Mouse (Mus musculus) gastrocnemius, postnatal 10 days (tissue): ENCODE data around the gene Mtx1. TPM values are rescaled to one million over a fixed set of nuclear protein-coding genes. Genes with fewer than 3 reads are reported as not detected.
A peak's percentile ranks its signal among the peaks of the same experiment; 100 is the strongest.

Experiments
- DNase-seq: peaks from one replicate; pipeline ENCODE4 v3.0.0; 2021; ENCODE audit warnings: mixed read lengths
- total RNA-seq, 2 experiments: library from RNA; stranded (reverse); gene quantifications; 2 replicates each; pipeline ENCODE4 v1.2.3; 2021

The Mtx1 gene
- total RNA-seq, 2 experiments from 2014 or later, result 55.2 to 57.3 TPM

DNA sequence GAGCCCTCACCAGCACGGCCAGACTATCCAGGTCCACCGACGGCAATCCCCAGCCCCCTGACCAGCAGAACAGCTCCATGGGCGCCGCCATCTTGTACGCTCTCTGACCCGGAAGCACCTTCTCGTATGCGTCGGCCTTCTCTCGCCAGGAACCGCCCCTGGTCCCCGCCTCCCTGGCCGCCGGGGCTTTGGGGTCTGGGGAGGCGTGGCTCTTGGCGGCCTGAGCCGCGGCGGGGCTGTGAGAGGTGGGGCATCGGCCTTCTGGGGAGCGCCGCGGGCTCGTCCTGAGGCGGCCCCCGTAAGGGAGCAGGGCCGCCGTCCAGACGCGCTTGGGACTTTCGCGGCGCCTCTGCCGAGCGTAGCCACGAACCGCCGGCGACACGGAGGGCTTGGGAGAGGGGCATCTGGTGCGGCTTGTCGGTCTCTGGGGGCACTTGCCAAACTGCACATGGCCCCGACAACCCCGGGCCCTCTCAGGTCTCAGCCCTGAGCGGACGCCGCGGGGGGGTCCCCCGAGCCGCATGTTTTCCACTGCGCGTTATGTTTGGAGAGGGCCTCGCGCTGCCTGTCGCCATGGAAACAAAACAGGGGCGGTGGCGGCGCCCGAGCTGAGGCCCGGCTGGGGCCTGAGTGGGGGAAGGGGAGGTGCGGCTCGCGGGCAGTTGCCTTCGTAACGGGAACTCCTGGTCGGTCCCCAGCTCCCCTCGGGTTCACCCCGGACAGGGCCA, 12.9 kb downstream of the Mtx1 start:
- peak; percentile 92 for DNase-seq

GRCm38 (mm10) chr3:89210731-89211130, 16.2 kb downstream of the Mtx1 start:
- no peak for DNase-seq

GRCm38 (mm10) chr3:89210162-89210561, 16.7 kb downstream of the Mtx1 start:
- DNase-seq, result no peak

DNA sequence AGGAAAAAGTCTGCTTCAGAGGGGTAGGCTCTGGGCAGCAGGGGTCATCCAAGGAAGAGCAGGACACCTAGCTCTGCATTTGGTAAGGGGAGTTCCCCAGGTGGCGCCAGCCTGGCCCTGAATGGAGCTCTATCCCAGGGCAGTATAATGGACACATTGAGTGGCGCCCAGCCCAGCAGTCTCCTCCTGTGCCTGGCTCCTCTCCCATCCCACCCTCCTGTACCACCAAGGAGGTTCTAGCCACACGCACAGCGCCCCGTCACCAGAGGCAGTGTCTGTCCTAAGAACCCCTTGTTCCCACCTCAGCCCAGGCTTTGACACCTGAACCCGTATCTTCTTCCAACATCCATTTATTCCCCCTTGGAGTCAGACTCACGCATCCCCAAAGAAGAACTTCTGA, 17.2 kb downstream of the Mtx1 start:
- no peak for DNase-seq

DNA sequence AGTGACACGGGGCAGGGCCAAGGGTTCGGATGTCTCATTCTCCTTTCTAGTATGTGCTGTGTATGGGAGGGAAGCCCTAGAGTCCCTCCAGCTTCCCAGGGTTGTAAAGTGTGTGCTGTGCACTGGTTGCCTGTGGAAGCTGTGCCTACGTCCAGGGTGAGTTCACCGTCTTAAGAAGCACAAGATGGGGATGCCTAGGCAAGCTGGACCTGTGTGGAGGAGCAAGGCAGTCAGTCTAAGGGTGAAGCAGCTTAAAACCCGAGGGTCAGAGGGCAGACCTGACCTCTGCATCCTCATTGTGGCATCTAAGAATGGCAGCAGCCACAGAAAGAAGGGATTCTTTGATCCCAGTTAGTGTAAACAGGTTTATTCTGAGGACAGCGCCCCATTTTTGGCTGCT, 18.2 kb downstream of the Mtx1 start:
- no peak for DNase-seq

- no peak for DNase-seq
These were observed 18.7 kb downstream of the Mtx1 start for GRCm38 (mm10) chr3:89208075-89208657.

DNA sequence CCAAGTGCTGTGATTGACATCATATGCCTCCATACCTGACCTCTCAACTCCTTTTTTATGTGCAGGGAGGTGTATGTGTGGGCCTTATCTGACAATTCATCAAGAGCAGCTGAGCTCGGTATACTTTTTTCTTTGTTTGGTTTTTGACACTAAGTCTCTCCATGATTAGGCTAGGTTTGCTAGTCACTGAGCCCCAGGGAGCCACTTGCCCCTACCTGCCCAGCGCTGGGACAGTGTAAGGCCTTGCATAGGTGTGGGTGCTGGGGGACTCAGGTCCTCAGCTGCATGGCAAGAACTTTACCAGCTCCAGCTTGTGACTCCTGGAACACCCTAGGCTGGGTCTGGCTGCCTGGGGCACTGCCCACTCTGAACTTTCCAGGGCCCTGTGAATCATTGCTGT, 20.2 kb downstream of the Mtx1 start:
- DNase-seq, result no peak

GRCm38 (mm10) chr3:89206079-89206478, 20.8 kb downstream of the Mtx1 start:
- DNase-seq, result no peak

GRCm38 (mm10) chr3:89203142-89203514, 23.8 kb downstream of the Mtx1 start:
- no peak for DNase-seq

GRCm38 (mm10) chr3:89202253-89203141, 24.4 kb downstream of the Mtx1 start, which contains the start of gene Gba:
TSS of gene Gba (plus strand) at chr3:89202928.
- peak; percentile 79 for DNase-seq

- no peak for DNase-seq
These were observed 27.0 kb downstream of the Mtx1 start for GRCm38 (mm10) chr3:89199839-89200238.

DNA sequence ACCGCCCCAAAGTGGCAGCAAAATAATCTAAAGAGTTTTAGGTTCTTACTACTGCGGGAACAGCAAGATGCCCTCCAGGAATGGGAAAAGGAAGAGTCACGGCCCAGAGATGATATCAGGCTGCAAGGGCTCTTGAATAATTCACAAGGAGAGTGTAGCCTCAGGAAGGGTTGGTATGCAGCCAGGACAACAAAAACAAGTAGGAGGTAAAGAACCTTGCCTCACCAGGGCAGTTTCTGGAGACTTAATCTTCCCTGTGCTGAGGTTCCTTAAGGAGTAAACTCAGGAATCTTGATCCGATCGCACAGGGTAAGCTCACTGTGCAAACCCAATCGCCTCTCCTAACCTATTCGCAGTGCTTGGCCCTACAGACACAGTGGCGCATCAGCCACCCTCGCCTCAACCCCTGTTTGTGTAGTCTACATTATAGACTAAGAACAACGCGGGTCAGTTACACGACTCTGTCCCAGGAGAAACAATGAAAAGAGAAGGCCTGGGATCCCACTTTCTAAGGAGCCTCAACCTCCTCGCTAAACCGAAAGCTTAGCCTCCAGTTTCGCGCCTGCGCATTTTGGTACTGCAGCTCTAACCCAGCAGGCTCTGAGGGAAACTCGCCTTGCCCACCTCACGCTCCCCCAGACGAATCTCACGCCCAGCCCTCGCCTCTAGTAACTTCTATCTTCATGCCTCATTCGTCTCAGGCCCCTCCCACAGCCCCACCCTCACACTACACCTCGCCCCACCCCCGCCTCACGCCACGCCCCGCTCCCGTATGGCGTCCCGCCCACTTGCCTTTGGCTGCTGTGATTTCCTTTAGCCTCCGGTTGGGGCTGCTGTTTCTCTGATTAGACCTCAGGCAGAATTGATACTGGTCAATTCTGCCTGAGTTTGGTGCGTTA, 30.7 kb downstream of the Mtx1 start:
- peak; percentile 94 for DNase-seq

- no peak for DNase-seq
These were observed 33.0 kb downstream of the Mtx1 start for GRCm38 (mm10) chr3:89193853-89194252.

- no peak for DNase-seq
These were observed 33.5 kb downstream of the Mtx1 start for GRCm38 (mm10) chr3:89193351-89193750.

DNA sequence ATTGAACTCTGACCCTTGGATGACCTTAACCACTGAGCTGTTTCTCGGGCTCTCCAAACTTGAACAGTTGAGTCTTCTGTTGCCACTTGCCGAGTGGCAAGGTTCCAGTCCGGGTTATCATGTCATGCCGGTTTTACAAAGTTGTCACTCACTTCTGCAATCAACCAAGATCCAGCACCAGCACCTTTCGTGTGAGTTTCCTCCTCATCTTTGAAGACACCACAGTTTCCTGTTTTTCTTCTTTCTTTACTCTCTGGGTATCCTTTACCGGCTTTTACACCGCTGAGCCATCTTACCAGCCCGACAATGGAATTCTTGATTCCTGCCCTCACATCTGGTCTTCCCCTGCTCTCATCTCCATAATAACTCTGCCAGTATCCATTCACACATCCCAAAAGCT, 36.5 kb downstream of the Mtx1 start:
- no peak for DNase-seq

- DNase-seq, result no peak
These were observed 38.4 kb downstream of the Mtx1 start for GRCm38 (mm10) chr3:89188478-89188875.

DNA sequence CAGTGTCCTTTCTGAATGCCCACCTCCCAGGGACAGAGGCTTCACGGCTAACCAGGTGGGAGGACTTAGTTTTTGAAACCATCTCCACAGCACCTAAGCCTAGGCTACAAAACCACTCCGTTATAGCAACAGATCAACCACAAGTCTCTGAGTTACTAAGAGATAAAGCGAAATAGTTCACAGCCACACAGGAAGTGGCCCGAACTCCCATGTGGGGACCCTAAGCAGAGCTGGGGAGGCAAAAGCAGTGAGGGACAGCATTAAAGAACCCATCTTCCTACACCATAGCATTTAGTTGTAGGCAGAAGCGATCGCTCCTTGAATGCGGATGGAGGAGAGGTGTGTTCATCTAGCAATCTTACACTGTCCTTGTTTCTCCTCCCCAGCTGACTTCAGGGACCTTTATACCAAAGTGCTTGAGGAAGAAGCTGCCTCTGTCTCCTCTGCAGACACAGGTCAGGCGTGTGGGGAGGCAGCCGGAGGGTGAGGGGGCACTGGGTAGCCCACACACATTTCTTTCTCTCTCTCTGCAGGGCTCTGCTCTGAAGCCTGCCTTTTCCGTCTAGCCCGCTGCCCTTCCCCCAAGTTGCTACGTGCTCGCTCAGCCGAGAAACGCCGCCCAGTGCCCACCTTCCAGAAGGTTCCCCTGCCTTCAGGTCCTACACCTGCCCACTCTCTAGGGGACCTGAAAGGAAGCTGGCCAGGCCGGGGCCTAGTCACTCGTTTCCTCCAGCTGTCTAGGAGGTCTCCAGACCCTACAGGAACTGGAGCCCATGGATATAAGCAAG, 39.0 kb downstream of the Mtx1 start:
- no peak for DNase-seq

- DNase-seq, result no peak
These were observed 39.7 kb downstream of the Mtx1 start for GRCm38 (mm10) chr3:89187197-89187596.

- DNase-seq, result no peak
These were observed 43.0 kb downstream of the Mtx1 start for GRCm38 (mm10) chr3:89183959-89184315.

GRCm38 (mm10) chr3:89183058-89183958, 43.6 kb downstream of the Mtx1 start, which contains the start of gene Fam189b:
TSS of gene Fam189b (plus strand) at chr3:89183143.
- DNase-seq, result peak; percentile 78
